Mouse (Mus musculus) thymus, adult 2 months (tissue): Measurements from ENCODE around the gene Armc7.

Experiments
- CTCF ChIP-seq: fragments of 200-500 bp; IDR thresholded peaks from 2 replicates; pipeline ENCODE4 v1.5.1; 2012; ENCODE audit warnings: mild to moderate bottlenecking, control low read depth, low read length, moderate library complexity, borderline replicate concordance; ENCODE audit not compliant: control insufficient read depth, poor library complexity, insufficient read depth; ENCODE audit errors: extremely low read depth
- POLR2A ChIP-seq: fragments of 200-500 bp; IDR thresholded peaks from 2 replicates; pipeline ENCODE4 v1.6.1; 2012; ENCODE audit warnings: mild to moderate bottlenecking, low read length, control low read depth, moderate library complexity; ENCODE audit not compliant: control insufficient read depth, poor library complexity, insufficient read depth; ENCODE audit errors: extremely low read depth

GRCm38 (mm10) chr11:115492387-115492786 is 16.9 kb downstream of the Armc7 start:
- TF ChIP-seq POLR2A: no peak
- no peak for TF ChIP-seq CTCF
